Mouse (Mus musculus) liver, embryonic 14.5 days (tissue): ENCODE results near the gene Pnpo. TPM values are rescaled to one million over a fixed set of nuclear protein-coding genes. Genes with fewer than 3 reads are reported as not detected.
A peak's percentile ranks its signal among the peaks of the same experiment; 100 is the strongest.

Experiments used
- ATAC-seq: fragments of 200-750 bp; cut with Nextera tagmentation; 2 replicates; pipeline ENCODE4 v1.8.0; 2017; ENCODE audit warnings: moderate number of reproducible peaks, mild to moderate bottlenecking, moderate library complexity; ENCODE audit not compliant: insufficient read depth
- DNase-seq, 3 experiments: peaks; one replicate each; pipeline ENCODE4 v3.0.0-alpha.2; 2012 to 2013; ENCODE audit warnings: low read depth in 3 of 3, low spot score in 3 of 3
- H3K27ac ChIP-seq: fragments of 300-500 bp; sonication (generic); 2 replicates; pipeline ENCODE4 v1.5.1; 2014; ENCODE audit warnings: moderate library complexity, mild to moderate bottlenecking, control low read depth, inconsistent platforms
- H3K27me3 ChIP-seq: fragments of 300-500 bp; sonication (generic); 2 replicates; pipeline ENCODE4 v1.6.1; 2014; ENCODE audit warnings: mild to moderate bottlenecking, low read length, moderate library complexity; ENCODE audit not compliant: control insufficient read depth, insufficient read depth
- H3K36me3 ChIP-seq: fragments of 300-500 bp; sonication (generic); replicated peaks from 2 replicates; pipeline ENCODE4 v1.6.1; 2014; ENCODE audit warnings: low read depth; ENCODE audit not compliant: control insufficient read depth, insufficient read depth
- H3K4me1 ChIP-seq, 2 experiments: fragments of 200-500 bp in 1 of 2; fragments of 300-500 bp in 1 of 2; sonication (generic) in 1 of 2; replicated peaks; 2 replicates each; pipeline ENCODE4 v1.6.1; 2012 to 2014; ENCODE audit warnings: antibody characterized with exemption in 1 of 2, inconsistent platforms in 1 of 2, low read length in 1 of 2; ENCODE audit not compliant: control insufficient read depth in 2 of 2, insufficient read depth in 2 of 2
- H3K4me2 ChIP-seq: fragments of 300-500 bp; sonication (generic); 2 replicates; pipeline ENCODE4 v1.6.1; 2014; ENCODE audit warnings: low read depth, mild to moderate bottlenecking, control low read depth, moderate library complexity
- H3K4me3 ChIP-seq, 2 experiments: fragments of 200-500 bp in 1 of 2; fragments of 300-500 bp in 1 of 2; sonication (generic) in 1 of 2; 2 replicates each; pipeline ENCODE4 v1.5.1; 2012 to 2014; ENCODE audit warnings: low read depth in 2 of 2, low read length in 2 of 2, mild to moderate bottlenecking in 2 of 2, control low read depth in 1 of 2, inconsistent platforms in 1 of 2, moderate library complexity in 1 of 2; ENCODE audit not compliant: insufficient read depth in 1 of 2
- H3K9ac ChIP-seq: fragments of 300-500 bp; sonication (generic); replicated peaks from 2 replicates; pipeline ENCODE4 v1.6.1; 2014; ENCODE audit warnings: mild to moderate bottlenecking, control low read depth, moderate library complexity
- H3K9me3 ChIP-seq: fragments of 300-500 bp; sonication (generic); 2 replicates; pipeline ENCODE4 v1.6.1; 2016; ENCODE audit warnings: low read length, mixed read lengths; ENCODE audit not compliant: control insufficient read depth
- CTCF ChIP-seq: IDR thresholded peaks from 2 replicates; pipeline ENCODE4 v1.5.1; 2016; ENCODE audit warnings: antibody characterized with exemption, low read depth, control low read depth
- EP300 ChIP-seq: IDR thresholded peaks from 2 replicates; pipeline ENCODE4 v1.6.1; 2016; ENCODE audit warnings: antibody characterized with exemption, low read depth
- WGBS: fragments of 180-500 bp; shearing (Covaris S2); extraction: QIAGEN DNeasy Blood & Tissue Kit; methylation state at CpG from one replicate; pipeline ENCODE4 v1.1.7; 2014; ENCODE audit not compliant: insufficient replicate concordance; 5-methylcytosine and 5-hydroxymethylcytosine counted together
- polyA plus RNA-seq, 2 experiments: library from polyadenylated mRNA; depleted of rRNA in 1 of 2; stranded (reverse) in 1 of 2; unstranded in 1 of 2; fragments of >200 nt; fragmentation: Nextera tagmentation in 1 of 2; extraction: Ambion mirVana in 1 of 2; gene quantifications; 2 replicates each; pipeline versions ENCODE4 v1.2.1 to v1.2.3; 2012 to 2014

Gene Pnpo
- polyA plus RNA-seq, 2 experiments: 355 to 564 TPM

GRCm38 (mm10) chr11:96966914-96967543 is 23.2 kb upstream of the Pnpo start:
- Histone ChIP-seq H3K27ac (peak overlapping the region; percentile 74), H3K9ac (peak overlapping the region; percentile 54), H3K36me3 (peaks cover 27% of the 10 kb centered on the region), H3K4me3 (peak overlapping the region; percentile 35 to 47), H3K4me1 (peaks cover 46 to 55% of the 10 kb centered on the region in 2 experiments), H3K4me2 (peak overlapping the region; percentile 74), H3K9me3 (no peaks in the 10 kb centered on the region), H3K27me3 (no peaks in the 10 kb centered on the region)
- DNase-seq (no peak), ATAC-seq (0 out of 2 replicates have a peak, but pooled peaks have one; percentile 26)
- 24% methylated on average over 13 of the region's 13 CpGs for WGBS
- no peak for TF ChIP-seq EP300
- no peak for TF ChIP-seq CTCF

GRCm38 (mm10) chr11:96966172-96966571 is 22.4 kb upstream of the Pnpo start:
- Histone ChIP-seq H3K9me3 (no peaks in the 10 kb centered on the region), H3K4me1 (peaks cover 50 to 58% of the 10 kb centered on the region in 2 experiments), H3K4me2 (no peak overlapping the region; the same call in 1 of the 2 replicates), H3K27me3 (no peaks in the 10 kb centered on the region), H3K27ac (peak overlapping the region; percentile 41; the same call in 1 of the 2 replicates), H3K4me3 (no peak overlapping the region), H3K9ac (peak overlapping the region; percentile 27; the same call in 1 of the 2 replicates), H3K36me3 (peaks cover 36% of the 10 kb centered on the region)
- TF ChIP-seq CTCF: no peak
- no peak for TF ChIP-seq EP300
- no peak for DNase-seq
- 61% methylated on average over 3 of the region's 3 CpGs for WGBS
- no peak for ATAC-seq

DNA sequence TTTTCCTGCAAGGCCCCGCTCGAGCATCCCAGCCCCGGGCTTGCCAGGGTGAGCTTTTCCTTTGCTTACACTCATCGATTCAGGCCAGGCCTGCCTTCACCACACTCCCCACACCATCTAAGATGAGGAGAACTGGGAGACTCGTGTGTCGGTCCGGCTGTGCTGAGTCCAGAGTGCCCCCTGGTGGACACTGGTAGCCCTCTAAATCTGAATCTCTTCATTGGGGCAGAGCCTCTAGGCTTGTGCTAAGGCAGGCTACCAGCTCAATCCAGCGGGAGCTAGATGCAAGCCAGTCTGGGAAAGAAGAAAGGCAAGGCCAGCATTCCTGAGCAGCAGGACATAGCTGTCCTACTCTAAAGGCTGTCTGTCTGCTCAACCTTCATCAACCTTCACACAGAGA is 19.8 kb upstream of the Pnpo start:
- Histone ChIP-seq H3K4me1 (peaks cover 28 to 33% of the 10 kb centered on the region in 2 experiments), H3K27ac (peak overlapping the region; percentile 47; the same call in 1 of the 2 replicates), H3K27me3 (no peaks in the 10 kb centered on the region), H3K4me3 (no peak overlapping the region), H3K36me3 (peaks cover 61% of the 10 kb centered on the region), H3K9me3 (no peaks in the 10 kb centered on the region), H3K9ac (no peak overlapping the region), H3K4me2 (no peak overlapping the region)
- peak; percentile 98 for TF ChIP-seq CTCF
- TF ChIP-seq EP300: no peak
- 29% methylated on average over 8 of the region's 8 CpGs for WGBS
- ATAC-seq (peak; percentile 68), DNase-seq (peak in 2 of 3 experiments; percentile 66 to 73)

GRCm38 (mm10) chr11:96957061-96957805 is 13.4 kb upstream of the Pnpo start:
- 85% methylated on average over 10 of the region's 10 CpGs for WGBS
- H3K4me1 ChIP-seq: peaks cover 37 to 45% of the 10 kb centered on the region in 2 experiments
- no peak overlapping the region for H3K4me3 ChIP-seq
- peak overlapping the region; percentile 59 for H3K4me2 ChIP-seq
- peaks cover 97% of the 10 kb centered on the region for H3K36me3 ChIP-seq
- H3K27me3 ChIP-seq: no peaks in the 10 kb centered on the region
- DNase-seq: no peak
- peak; percentile 27; the same call in 1 of the 2 replicates for ATAC-seq
- H3K9ac ChIP-seq: peak overlapping the region; percentile 52
- peak overlapping the region; percentile 85 for H3K27ac ChIP-seq
- no peak for TF ChIP-seq CTCF
- peak; percentile 61 for TF ChIP-seq EP300
- no peaks in the 10 kb centered on the region for H3K9me3 ChIP-seq
